Mouse (Mus musculus) adrenal gland, postnatal 10 days (tissue): ENCODE results near the gene Sec61a1. TPM values are rescaled to one million over a fixed set of nuclear protein-coding genes. Genes with fewer than 3 reads are reported as not detected.

Source experiments
- DNase-seq: peaks from one replicate; pipeline ENCODE4 v3.0.0; 2021; ENCODE audit warnings: mixed read lengths
- long read RNA-seq, 2 experiments: library from polyadenylated mRNA; stranded (forward); transcript quantifications; one replicate each; pipeline ENCODE4 v2.0.0; 2021
- total RNA-seq, 2 experiments: library from RNA; stranded (reverse); gene quantifications; 2 replicates each; pipeline ENCODE4 v1.2.3; 2021

Gene Sec61a1
- 100 to 1,000 TPM; 150 to 180 TPM for total RNA-seq
- long read RNA-seq, experiment 1, transcript Sec61a1-201 (12 exons, 3,172 nt): major isoform, 32 of 82 reads
- long read RNA-seq, experiment 1, partial matches to known transcripts: 11 of 82 reads
- long read RNA-seq, experiment 1, other reads (novel, unspliced or antisense): 35 of 82 reads
- long read RNA-seq, experiment 2, transcript Sec61a1-201 (12 exons, 3,172 nt): major isoform, 19 of 33 reads
- long read RNA-seq, experiment 2, partial matches to known transcripts: 2 of 33 reads
- long read RNA-seq, experiment 2, other reads (novel, unspliced or antisense): 10 of 33 reads

DNA sequence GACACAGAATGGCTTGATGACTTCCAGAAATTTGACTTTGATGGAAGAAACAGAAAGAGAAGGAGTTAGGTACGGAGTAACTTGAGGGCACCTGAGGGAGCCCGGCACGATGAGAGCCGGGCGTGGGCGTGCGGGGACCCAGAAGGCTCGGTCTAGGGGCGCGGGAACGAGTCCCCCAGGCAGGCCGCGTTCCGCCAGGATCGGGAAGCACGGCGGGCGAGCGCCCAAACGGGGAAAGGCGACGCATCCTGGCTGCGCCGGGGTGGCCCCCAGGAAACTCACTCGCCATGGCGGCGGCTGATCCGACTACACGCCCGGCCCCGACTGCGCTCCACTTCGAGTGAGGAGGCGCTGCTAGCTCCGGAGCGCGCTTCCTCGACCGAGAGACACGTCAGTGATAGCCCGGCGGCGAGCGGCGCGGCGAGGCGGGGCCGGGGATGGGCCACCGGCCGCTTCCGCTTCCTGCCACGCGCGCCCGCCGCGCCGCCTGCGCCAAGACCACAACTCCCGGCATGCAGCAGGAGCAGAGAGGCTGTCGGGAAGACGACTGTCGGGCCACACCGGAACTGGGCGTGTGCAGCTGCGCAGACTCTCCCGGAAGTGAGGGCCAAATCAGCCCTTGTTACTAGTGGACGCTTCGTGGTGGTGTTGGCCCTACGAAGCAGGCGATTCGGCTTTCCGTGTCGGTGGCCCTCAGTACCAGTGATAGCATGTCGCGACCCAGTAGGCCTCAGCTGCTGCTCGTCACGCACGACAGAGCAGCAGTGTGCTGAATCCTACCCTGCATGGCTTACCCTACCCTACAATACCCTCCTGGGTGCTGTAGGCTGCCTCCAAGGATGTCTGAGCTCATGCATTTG is at the start of gene Sec61a1:
TSS of gene Sec61a1 (minus strand) at position 502 of the 860 bp plus-strand sequence.
- peak; percentile 98 for DNase-seq

DNA sequence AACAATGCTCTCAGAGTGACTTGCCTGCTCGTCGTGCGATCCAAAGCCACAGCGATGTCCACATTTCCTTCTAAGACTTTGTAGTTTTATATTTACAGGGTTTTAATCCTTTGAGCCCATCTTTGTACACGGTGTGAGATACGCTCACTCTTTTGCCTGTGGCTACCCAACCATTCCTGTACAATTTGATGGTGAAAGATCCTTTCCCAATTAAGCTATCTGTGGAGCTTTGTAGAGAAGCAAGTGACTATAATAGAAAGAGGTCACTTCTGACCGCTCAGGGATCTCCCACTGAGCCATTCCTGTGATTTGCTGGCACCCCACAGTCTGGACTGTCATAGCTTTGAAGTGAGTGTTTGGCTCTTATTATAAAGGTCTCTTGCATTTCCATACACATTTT is 48.0 kb upstream of the Sec61a1 start:
- DNase-seq: no peak

DNA sequence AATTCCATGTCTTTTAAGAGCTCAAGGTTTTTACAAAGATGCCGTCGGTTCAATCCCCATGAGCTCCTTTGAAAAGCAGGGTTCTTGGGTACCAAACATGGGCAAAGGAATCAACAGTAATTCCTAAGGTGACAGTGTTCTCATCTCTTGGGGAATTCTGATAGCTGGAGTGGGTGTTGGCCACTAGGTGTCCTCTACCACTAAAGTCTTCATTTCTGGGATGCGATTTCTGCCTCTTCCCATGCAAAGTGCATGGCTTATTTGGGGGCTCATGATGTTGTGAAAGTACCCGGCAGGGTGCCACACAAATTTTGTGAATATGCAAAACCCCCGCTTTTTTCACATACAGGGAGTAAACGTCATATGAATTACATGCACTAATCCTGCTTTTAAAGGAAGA is 46.3 kb upstream of the Sec61a1 start:
- DNase-seq: peak; percentile 18

GRCm38 (mm10) chr6:88560156-88560555 is 41.5 kb upstream of the Sec61a1 start:
- DNase-seq: no peak

GRCm38 (mm10) chr6:88559688-88560087 is 41.0 kb upstream of the Sec61a1 start:
- DNase-seq: no peak

DNA sequence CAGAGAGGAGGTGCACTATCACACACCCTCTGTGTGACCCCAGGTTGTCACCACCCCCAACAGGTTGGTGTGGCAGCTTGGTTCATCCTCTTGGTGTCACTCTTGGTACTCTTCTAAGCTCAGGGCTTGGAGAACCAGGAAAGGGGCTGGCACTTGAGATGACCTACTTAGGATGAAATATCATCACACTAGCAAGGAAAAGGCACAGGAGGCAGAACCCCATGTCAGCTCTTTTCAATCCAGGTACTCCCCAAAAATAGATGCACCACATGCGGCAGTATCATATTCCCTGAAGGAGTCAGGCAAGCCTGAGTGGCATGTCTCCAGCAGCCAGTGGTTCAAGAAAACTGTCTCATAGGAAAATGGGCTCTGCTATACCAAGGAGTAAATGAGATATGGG is 39.4 kb upstream of the Sec61a1 start:
- no peak for DNase-seq

GRCm38 (mm10) chr6:88557548-88557947 is 38.8 kb upstream of the Sec61a1 start:
- no peak for DNase-seq

GRCm38 (mm10) chr6:88549916-88550315 is 31.2 kb upstream of the Sec61a1 start:
- DNase-seq: no peak

DNA sequence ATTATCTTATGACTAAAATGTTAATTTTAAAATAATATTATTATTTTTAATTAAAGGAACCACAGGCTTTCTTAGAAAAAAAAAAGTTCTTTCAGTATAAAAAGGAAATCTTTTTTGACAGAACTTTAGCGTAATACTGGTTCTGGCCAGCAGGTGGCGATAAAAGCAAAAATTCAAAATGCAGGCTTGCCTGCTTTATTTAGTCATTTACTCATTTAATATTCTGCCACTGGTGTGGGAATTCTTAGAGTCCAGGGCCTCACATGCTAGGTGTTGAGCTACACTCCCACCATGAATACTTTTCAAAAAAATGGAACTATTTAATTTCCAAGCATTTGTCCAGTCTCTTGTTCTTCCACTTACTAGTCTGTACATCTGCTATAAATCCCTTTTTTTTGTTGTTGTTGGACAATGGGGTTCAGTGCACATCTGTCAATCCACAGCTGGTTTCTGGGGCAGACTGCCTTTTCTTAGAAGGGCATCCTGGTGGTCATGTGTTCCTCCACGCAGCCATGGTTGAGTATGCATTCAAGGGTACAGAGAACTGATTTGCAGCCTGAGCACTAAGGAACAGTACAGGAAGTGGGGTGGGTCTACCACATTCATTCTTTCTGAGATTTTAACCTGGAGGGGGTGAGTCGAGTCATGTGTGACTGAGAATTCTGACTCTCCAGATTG is 30.6 kb upstream of the Sec61a1 start:
- DNase-seq: peak; percentile 83

- no peak for DNase-seq
These were observed 29.8 kb upstream of the Sec61a1 start for GRCm38 (mm10) chr6:88548405-88549049.

DNA sequence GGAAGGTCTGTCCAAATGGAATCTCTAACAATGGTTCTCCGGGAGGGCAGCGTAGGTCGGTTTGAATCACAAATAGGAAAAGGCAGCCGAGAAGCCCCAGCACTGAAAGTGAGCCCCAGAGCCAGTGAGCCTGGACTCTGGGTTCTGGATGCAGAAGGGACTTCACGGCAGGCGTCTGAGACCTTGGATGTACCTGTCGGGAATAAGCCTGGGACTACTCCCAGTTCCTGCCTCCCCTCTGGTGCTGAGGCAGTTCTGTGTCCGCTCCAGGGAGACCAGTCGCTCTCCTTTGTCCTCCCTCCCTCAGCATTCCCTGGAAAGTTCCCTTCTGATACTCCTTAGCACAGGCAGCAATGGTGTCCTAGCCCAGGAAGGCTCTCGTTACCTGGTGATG is 26.7 kb upstream of the Sec61a1 start:
- DNase-seq: no peak

DNA sequence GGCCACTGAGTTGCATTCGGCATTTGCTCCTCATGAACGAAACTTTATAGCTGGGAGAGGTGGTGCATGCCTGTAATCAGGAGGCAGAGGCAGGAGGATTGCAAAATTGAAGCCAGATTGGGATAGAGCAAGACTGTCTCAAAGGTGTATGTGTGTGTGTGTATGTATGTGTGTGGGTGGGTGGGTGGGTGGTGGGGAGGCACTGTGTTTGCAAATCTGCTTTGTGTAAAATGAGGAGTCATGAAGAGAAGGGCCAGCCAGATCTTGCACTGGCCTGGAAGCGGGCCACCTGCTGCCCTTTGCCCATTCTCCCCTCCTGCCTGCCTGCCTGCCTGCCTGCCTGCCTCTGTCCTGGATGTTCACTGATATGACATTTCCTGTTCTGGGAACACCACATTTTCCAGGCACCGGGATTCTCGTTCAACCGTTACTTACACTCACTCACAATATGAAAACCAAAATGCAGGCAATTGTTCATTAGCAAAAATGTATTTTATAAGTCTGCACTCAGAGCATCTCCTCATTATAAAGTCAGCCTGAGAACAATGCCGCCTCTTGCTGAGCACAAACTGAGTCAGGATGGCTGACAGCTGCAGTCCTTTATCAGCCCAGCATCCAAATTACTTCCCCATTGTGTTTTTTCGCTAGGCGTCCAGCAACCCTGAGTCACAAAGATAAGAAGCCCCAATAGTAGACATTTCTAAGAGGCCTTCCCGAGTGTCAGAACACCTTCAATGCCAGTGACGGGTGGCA is 26.1 kb upstream of the Sec61a1 start:
- DNase-seq: no peak

DNA sequence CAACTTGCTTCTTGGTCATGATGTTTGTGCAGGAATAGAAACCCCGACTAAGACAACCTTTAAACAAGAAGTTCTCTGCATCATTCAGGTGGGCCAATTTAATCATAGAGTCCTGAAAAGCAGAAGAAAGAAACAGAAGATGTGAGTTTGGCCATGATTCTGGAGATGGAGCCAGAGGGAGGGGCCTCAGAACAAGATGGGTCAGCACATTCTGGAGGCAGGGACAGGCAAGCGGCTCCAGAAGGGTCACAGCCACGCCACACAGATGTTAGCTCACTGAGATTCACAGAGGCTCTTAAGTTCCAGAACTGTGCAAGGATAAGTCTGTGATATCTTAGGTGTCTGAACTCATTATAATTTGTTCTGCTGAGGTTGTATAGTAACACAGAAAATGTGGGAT is 25.5 kb upstream of the Sec61a1 start:
- no peak for DNase-seq

- peak; percentile 47 for DNase-seq
These were observed 21.5 kb upstream of the Sec61a1 start for GRCm38 (mm10) chr6:88540093-88540755.

DNA sequence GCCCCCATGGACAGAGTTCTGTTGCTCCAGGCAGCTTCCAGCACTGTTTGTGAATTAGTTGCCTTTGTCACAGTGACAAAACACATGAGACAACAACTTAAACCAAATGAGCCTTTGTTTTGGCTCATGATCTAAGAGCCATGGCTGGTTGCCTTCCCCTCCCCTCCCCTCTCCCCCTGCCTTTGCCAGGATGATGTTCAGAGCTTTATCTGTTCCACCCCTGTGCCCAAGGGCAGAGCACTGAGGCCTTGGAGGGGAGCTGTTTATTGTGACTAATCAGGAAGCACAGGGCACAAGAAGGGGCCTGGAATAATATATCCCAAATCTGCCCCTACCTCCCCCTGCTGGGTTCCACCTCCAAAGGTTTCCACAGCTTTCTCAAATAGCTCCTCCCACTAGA is 11.6 kb upstream of the Sec61a1 start:
- DNase-seq: peak; percentile 71

- no peak for DNase-seq
These were observed 5.4 kb upstream of the Sec61a1 start for GRCm38 (mm10) chr6:88524056-88524455.

DNA sequence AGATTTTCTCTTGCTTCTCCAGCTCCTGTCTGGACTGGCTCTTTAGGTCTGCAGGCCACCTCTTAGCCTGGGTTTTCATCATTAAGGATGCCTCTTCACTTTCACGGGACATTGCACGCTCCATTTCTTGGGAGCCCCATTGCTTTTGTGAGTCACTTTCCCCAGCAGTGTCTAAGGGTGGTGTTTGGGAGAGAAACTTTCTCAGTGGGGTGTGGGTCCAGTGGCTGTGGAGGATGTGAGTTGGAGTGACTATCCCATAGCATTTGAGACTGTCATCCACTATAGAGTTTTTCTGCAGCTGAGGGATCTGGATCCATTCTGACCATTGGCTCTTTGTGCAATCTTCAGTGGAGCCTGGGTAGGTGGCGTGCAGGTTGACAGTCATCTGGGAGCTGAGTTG is 4.7 kb upstream of the Sec61a1 start:
- no peak for DNase-seq

- no peak for DNase-seq
These were observed 4.3 kb upstream of the Sec61a1 start for GRCm38 (mm10) chr6:88523043-88523442.

GRCm38 (mm10) chr6:88522606-88523005 is 3.9 kb upstream of the Sec61a1 start:
- no peak for DNase-seq

DNA sequence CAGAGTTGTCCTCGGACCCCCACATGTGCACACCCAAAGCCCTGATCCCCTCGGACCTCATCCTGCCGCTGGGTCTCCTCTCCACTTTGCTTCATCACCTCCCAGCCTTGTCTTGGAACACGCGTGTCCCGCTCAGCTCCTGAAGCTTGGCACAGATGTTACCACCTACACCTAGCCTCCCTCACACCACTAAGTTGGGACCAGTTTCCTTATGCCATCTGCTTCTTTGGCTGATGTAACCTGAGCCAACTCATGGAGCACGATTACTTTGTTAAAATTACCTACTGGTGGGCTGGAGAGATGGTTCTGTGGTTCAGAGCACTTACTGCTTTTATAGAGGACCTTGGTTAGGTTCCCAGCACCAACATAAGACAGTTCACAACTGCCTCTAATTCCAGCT is 3.1 kb upstream of the Sec61a1 start:
- DNase-seq: no peak

DNA sequence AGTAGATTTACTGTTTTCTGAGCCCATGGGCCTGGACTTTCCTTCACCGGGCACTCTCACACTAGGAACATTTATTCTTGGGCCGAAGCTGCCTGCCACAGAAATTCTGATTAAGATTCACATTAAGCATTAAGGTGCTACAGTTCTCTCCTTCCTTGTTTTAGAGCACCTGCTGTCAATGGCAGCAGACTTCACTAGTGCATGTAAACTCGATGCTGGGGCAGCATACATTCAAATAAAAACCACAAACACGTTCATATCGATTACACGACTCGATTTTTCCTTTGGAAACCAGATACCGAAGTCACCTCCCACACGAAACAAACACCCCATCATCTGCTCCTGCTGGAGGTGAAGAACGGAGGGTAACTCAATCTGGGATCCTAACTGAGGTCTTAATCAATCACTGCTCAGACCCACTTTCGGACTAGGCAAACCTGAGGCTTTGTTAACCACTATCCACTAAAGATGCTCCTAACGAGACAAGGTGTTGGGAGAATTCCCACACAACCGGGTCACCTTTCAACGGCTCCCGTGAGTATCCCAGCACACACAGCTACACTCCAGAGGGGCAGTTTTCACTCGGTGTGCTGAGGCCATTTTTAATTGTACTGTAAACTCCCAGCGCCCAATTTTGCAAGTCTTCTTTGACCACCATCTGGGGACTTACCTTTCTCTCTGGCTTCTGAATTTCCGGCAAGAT is 853 bp downstream of the Sec61a1 start:
- no peak for DNase-seq
